Mouse (Mus musculus): Measurements from ENCODE around the gene Ranbp9. TPM values are rescaled to one million over a fixed set of nuclear protein-coding genes. Genes with fewer than 3 reads are reported as not detected.

The Ranbp9 gene
- 6.5 and 7.7 TPM in 2 replicates for polyA plus RNA-seq (2015; fragmentation: Nextera tagmentation; extraction: Ambion mirVana)

DNA sequence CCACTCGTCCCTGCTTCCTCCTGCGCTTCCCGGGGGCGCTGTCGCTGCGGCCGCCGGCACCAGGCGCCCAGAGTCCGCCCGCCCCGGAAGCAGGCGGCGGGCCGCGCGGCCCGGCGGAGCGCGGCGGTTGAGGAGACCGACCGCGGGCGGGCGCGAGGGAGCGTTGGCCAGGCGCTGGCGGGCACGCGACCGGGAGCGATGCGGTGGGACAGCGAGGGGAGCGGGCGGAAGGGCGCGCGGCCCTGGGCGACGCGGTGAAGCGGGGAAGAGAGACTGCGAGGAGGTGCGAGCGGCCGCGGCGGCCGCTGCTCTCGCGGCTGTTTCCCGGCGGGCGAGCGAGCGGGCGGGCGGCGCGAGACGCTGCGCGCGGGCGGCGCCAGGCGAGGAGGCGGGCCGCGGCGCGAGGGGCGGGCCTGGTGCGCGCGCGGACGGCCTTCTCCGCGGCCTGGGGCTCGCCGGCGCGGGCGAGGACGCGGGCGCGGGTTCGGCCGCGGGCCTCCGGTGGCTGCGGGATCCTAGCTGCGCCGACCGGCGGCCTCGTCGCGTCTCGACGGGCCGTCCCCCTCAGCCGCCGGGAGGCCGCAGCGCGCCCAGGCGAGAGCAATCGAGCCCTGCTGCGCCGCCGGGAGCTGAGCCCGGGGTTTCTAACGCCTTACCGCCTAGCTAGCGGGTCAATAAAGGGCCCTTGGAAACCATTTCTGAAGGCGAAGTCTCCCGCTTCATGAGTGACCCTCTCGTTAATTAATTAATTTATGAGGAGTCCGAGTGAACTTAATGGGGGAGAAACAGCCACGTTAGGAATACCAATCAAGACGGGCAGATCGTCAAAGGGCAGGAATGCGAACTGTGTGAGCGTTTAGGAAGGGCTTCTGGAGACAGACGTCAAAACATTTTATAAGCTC is at the start of gene Ranbp9:
Ranbp9 (minus strand) TSS at position 326 of the 902 bp plus-strand sequence.
- no peaks in the 10 kb centered on the region for H3K9me3 ChIP-seq (replicated peaks)
- under 1% methylated on average over 99 of the region's 132 CpGs for WGBS
- H3K27me3 ChIP-seq, result no peaks in the 10 kb centered on the region
- peaks cover 17% of the 10 kb centered on the region for H3K4me1 ChIP-seq (replicated peaks)
- no peaks in the 10 kb centered on the region for H3K36me3 ChIP-seq
- peak; percentile 93 for ATAC-seq (replicated peaks; ENCODE audit: insufficient number of reproducible peaks, insufficient read depth, low FRiP score, low read depth)
- H3K27ac ChIP-seq, result peak within 1 kb of the TSS; percentile 99
- H3K9ac ChIP-seq, result peak within 1 kb of the TSS; percentile 97
- H3K4me3 ChIP-seq, result peak within 1 kb of the TSS; percentile 99
- peak within 1 kb of the TSS; percentile 74 for H3K4me2 ChIP-seq

DNA sequence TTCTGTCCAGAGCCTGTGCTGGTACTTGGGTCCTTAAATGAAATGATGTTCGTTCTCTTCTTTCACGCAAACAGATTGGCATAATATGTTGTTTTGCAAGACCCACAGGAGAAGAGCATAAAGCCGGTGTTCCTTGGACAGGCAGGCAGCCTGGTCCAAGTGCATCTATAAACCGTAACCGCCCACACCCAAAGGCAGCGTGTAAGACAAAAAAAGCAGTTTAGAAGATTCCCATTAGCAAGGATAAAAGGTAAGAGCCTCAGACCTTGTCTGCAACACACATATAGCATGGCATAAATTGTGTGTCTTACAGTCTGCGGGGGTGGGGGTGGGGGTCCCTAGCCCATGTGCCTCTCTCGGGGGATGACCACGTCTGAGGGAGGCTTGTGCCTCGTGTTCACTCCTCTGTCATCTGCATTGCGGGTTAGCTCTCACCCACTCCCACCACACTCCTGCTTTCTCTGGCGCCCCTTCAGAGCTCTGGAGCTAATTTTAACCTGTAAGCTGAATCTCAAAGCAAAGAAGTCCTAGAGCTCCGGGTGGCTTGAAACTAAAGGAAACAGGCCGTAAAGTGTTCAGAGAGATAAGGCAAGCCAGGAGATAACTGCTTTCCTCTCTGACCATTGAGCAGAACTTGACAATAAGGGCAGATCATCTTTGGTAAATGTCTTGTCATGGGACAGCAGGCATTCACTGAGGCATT is 49.2 kb upstream of the Ranbp9 start:
- Histone ChIP-seq H3K4me2 (peak overlapping the region; percentile 11), H3K4me3 (no peak overlapping the region), H3K9ac (peak overlapping the region; percentile 32; the same call in 1 of the 2 replicates), H3K9me3 (replicated peaks) (no peaks in the 10 kb centered on the region), H3K27me3 (no peaks in the 10 kb centered on the region), H3K4me1 (replicated peaks) (peaks cover 37% of the 10 kb centered on the region), H3K36me3 (no peaks in the 10 kb centered on the region), H3K27ac (peak overlapping the region; percentile 81)
- peak; percentile 20; the same call in 1 of the 2 replicates for ATAC-seq (replicated peaks; ENCODE audit: insufficient number of reproducible peaks, insufficient read depth, low FRiP score, low read depth)
- WGBS, result 31% methylated on average over 14 of the region's 14 CpGs

DNA sequence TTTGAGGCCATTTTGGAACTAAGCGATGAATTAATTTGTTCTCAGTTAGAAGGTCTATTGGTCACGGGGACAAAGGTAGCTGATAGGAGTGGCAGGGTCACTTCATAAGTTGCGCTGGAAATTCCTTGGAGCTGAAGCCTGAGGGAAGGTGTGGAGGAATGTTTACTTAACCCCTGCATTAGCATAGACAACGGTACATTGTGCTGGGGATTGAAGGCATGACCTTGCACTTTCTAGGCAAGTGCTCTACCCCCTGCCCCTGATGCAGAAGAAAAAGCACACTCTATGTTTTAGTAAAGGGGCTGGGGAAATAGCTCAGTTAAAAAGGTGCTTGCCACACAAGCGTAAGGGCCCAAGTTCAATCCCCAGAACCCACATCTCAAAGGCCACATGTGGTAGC is 45.2 kb upstream of the Ranbp9 start:
- H3K9me3 ChIP-seq (replicated peaks), result no peaks in the 10 kb centered on the region
- no peak for ATAC-seq (replicated peaks; ENCODE audit: insufficient number of reproducible peaks, insufficient read depth, low FRiP score, low read depth)
- no peaks in the 10 kb centered on the region for H3K27me3 ChIP-seq
- H3K4me1 ChIP-seq (replicated peaks), result peaks cover 49% of the 10 kb centered on the region
- H3K4me3 ChIP-seq, result no peak overlapping the region
- H3K27ac ChIP-seq, result no peak overlapping the region
- H3K9ac ChIP-seq, result no peak overlapping the region
- H3K36me3 ChIP-seq, result no peaks in the 10 kb centered on the region
- 76% methylated on average over 5 of the region's 5 CpGs for WGBS
- H3K4me2 ChIP-seq, result no peak overlapping the region

DNA sequence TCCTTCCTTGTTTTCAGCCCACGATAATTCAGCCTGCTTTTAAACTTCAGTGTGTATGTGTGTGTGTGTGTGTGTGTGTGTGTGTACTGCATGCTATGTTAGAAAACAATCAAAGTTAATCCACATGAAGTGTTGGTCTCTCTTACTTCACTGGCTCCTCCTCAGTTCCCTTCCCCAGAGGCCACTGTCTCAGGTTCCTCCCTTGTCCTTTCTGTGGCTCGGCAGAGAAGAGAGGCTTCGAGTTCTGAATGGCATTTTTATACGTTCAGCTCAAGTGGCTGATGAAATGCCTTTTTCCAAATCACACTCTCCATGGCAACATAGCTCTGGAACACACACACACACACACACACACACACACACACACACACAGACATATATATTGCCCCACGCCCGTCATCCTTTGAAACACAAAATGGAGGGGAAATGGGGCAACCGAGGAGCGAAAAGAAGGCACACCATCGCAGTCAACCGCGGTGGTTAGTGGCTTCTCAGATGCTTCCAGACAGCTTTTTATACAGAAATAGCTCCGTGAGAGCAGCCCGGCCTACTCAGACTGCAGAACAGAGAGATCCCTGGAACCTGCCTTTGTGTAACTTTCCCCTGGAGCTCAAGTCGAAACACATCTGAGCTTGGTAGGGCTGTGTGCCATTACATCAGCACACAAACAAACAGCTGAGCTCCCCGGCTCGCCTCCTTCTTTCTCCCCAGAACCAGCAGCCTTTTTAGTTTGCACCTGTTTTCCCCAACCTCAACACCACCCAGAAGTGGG is 44.5 kb upstream of the Ranbp9 start:
- no peaks in the 10 kb centered on the region for H3K36me3 ChIP-seq
- no peak overlapping the region for H3K9ac ChIP-seq
- H3K27ac ChIP-seq, result peak overlapping the region; percentile 60
- ATAC-seq (replicated peaks; ENCODE audit: insufficient number of reproducible peaks, insufficient read depth, low FRiP score, low read depth), result 0 out of 2 replicates have a peak, but pooled peaks have one; percentile 19
- no peaks in the 10 kb centered on the region for H3K9me3 ChIP-seq (replicated peaks)
- no peak overlapping the region for H3K4me3 ChIP-seq
- WGBS, result 42% methylated on average over 16 of the region's 16 CpGs
- H3K4me2 ChIP-seq, result no peak overlapping the region; the same call in 1 of the 2 replicates
- H3K27me3 ChIP-seq, result no peaks in the 10 kb centered on the region
- H3K4me1 ChIP-seq (replicated peaks), result peaks cover 44% of the 10 kb centered on the region

DNA sequence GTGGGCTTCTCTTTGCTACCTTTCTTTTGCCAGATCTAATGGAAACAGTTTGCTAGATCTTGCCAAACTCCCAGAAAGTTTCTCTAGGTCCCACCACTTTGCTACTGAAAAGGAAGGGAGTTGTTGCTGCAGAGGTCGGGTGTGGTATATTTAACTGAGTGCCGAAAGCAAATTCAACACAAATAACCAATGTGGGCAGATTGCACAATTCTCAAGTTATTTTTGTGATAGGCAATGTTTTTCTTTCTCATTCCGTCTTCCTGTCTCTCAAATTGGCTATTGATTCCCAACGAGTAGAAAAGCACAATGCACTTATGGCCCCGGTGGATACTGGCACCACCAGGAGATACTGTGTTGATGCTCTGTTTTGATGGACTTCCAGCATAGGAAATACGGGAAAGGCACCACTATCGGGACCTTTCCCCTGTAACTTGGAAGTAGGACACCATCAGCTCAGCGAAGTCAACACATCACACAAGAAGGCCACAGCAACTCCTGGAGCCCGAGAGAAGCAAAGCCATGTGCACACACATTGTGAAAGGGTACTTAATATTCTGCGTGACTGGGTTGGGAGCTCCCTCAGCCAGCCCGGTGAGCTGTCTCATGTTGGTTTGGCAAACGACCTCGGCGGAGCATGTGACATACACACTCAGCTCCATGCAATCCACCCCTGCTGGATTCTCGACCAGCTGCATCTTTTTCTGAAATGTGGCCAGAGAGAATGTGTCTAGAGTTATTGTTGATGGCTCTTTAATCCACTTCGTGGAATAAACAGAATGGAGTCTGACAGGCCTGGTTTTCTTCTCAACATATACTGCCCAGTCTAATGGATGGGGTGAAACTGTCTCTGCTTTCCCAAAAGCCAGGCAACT is 43.6 kb upstream of the Ranbp9 start:
- Histone ChIP-seq H3K9me3 (replicated peaks) (no peaks in the 10 kb centered on the region), H3K9ac (no peak overlapping the region), H3K4me2 (peak overlapping the region; percentile 9; the same call in 1 of the 2 replicates), H3K27me3 (no peaks in the 10 kb centered on the region), H3K36me3 (no peaks in the 10 kb centered on the region), H3K27ac (peak overlapping the region; percentile 60), H3K4me1 (replicated peaks) (peaks cover 37% of the 10 kb centered on the region), H3K4me3 (no peak overlapping the region)
- peak; percentile 53; the same call in 1 of the 2 replicates for ATAC-seq (replicated peaks; ENCODE audit: insufficient number of reproducible peaks, insufficient read depth, low FRiP score, low read depth)
- 37% methylated on average over 16 of the region's 16 CpGs for WGBS

DNA sequence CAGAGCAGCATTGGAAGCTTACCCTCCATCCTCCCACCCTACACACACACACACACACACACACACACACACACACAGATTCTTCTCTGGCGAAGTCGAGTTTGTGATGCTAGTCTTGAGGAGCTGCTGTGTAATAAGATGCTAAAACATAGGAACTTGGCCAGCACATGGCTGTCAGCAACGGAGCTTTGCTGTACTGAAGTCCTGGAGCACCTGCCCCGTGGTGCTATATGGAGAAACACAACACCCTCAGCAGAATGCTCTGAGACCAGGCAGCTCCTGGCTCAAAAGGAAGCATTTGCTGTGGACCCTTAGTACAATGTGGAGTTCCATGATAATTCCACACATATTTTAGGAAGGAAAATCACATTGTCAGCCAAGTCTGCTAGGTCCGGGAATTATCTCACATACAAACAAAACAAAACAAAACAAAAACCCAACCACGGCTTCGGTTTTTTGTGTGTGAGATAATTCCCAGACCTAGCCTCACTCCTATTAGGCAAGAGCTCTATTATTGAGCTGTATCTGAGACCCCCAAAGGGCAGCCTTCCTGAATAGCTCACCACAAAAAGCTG is 42.9 kb upstream of the Ranbp9 start:
- Histone ChIP-seq H3K4me2 (peak overlapping the region; percentile 9; the same call in 1 of the 2 replicates), H3K27me3 (no peaks in the 10 kb centered on the region), H3K4me3 (no peak overlapping the region), H3K4me1 (replicated peaks) (peaks cover 37% of the 10 kb centered on the region), H3K36me3 (no peaks in the 10 kb centered on the region), H3K27ac (peak overlapping the region; percentile 60), H3K9me3 (replicated peaks) (no peaks in the 10 kb centered on the region), H3K9ac (no peak overlapping the region)
- WGBS, result 48% methylated on average over 7 of the region's 7 CpGs
- no peak for ATAC-seq (replicated peaks; ENCODE audit: insufficient number of reproducible peaks, insufficient read depth, low FRiP score, low read depth)

DNA sequence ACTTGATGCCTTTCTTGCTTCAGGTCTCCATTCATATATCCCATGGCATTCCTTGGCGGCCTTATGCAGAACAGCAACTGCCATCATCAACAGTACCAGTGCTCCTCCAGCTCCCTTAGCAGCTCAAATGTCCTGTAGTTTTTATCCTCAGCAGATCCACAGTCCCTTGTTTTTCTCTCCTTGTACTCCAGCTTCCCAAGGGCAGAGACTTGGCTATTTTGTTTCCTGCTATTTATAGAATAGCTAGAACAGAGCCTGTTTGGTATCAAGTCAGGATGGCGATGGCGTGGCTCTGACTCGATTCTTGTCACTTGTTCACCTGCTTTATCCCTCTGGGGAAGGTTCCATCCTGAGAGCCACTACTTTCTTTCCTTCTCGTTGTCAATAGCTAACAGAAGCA is 40.9 kb upstream of the Ranbp9 start:
- WGBS, result 61% methylated on average over 5 of the region's 5 CpGs
- no peak for ATAC-seq (replicated peaks; ENCODE audit: insufficient number of reproducible peaks, insufficient read depth, low FRiP score, low read depth)
- Histone ChIP-seq H3K9ac (no peak overlapping the region), H3K27me3 (no peaks in the 10 kb centered on the region), H3K4me3 (no peak overlapping the region), H3K4me2 (no peak overlapping the region), H3K9me3 (replicated peaks) (no peaks in the 10 kb centered on the region), H3K4me1 (replicated peaks) (peaks cover 37% of the 10 kb centered on the region), H3K36me3 (no peaks in the 10 kb centered on the region), H3K27ac (peak overlapping the region; percentile 65)

DNA sequence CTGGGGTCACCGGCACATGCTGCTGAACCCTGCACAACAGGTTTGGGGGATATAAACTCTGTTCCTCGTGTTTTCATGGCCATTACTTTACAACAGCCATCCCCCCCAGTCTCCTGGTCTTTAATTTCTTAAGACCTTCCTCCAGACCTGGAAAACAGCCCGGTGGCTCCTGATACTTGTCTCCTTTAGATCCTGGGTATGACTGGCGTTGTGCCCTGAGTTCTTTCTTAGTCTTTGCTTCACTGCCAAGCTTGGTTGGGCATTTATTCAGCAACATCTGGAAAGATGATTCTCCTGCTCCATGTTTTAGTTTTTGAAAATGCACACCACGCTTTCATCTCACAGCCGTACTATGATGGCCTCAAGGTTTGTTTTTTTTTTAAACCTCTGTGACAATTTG is 38.2 kb upstream of the Ranbp9 start:
- no peak overlapping the region for H3K27ac ChIP-seq
- no peak overlapping the region for H3K4me3 ChIP-seq
- H3K4me2 ChIP-seq, result no peak overlapping the region
- H3K9me3 ChIP-seq (replicated peaks), result no peaks in the 10 kb centered on the region
- no peaks in the 10 kb centered on the region for H3K27me3 ChIP-seq
- no peak for ATAC-seq (replicated peaks; ENCODE audit: insufficient number of reproducible peaks, insufficient read depth, low FRiP score, low read depth)
- no peak overlapping the region for H3K9ac ChIP-seq
- 74% methylated on average over 6 of the region's 6 CpGs for WGBS
- H3K4me1 ChIP-seq (replicated peaks), result peaks cover 19% of the 10 kb centered on the region
- H3K36me3 ChIP-seq, result no peaks in the 10 kb centered on the region

DNA sequence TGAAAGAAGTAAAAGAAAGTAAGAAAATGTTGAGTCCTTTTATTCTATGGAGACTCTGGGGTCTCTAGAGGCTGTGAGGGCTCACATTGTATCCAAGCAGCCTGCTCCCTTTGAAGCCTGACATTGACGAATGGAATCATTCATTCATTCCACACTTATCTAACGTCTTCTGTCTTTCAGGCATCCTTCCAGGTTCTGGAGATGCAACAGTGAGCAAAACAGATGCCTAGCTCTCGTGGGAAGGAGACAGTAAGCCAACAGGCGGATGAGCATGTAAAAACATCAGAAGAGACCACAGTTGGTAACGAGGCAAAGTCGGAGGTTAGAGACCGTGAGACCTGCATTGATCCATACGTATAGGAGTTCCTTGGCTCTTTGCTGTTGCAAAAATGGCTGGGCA is 36.3 kb upstream of the Ranbp9 start:
- WGBS, result 57% methylated on average over 8 of the region's 8 CpGs
- no peak overlapping the region for H3K27ac ChIP-seq
- no peaks in the 10 kb centered on the region for H3K9me3 ChIP-seq (replicated peaks)
- H3K36me3 ChIP-seq, result no peaks in the 10 kb centered on the region
- no peak overlapping the region for H3K4me3 ChIP-seq
- H3K4me2 ChIP-seq, result no peak overlapping the region
- no peak for ATAC-seq (replicated peaks; ENCODE audit: insufficient number of reproducible peaks, insufficient read depth, low FRiP score, low read depth)
- no peak overlapping the region for H3K9ac ChIP-seq
- H3K27me3 ChIP-seq, result no peaks in the 10 kb centered on the region
- peaks cover 11% of the 10 kb centered on the region for H3K4me1 ChIP-seq (replicated peaks)

DNA sequence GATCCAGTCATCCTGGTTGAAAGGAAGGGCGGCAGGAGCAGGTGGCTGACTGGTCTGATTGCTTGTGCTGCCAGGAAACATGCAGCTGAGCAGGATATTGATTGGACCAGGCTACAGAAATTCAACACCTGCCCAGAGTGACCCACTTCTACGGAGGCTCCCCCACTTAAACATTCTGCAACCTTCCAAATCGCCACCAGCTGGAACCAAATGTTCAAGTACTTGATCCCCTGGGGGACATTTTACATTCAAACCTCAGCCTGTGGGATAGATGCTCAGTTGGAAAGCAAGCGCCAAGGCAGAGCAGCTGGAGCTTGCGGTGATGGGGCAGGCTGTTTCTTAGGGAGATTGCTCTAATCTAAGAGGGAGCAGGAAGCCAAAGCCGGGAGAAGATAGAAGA is 35.8 kb upstream of the Ranbp9 start:
- Histone ChIP-seq H3K27ac (no peak overlapping the region), H3K27me3 (no peaks in the 10 kb centered on the region), H3K4me3 (no peak overlapping the region), H3K9ac (no peak overlapping the region), H3K4me2 (no peak overlapping the region), H3K9me3 (replicated peaks) (no peaks in the 10 kb centered on the region), H3K4me1 (replicated peaks) (peaks cover 7% of the 10 kb centered on the region), H3K36me3 (no peaks in the 10 kb centered on the region)
- no peak for ATAC-seq (replicated peaks; ENCODE audit: insufficient number of reproducible peaks, insufficient read depth, low FRiP score, low read depth)
- 55% methylated on average over 6 of the region's 6 CpGs for WGBS
